Mouse (Mus musculus) C2C12 (cell line): Measurements from ENCODE around the gene Sema4g. TPM values are rescaled to one million over a fixed set of nuclear protein-coding genes. Genes with fewer than 3 reads are reported as not detected.

Source experiments
- H3K27me3 ChIP-seq: one replicate; pipeline ENCODE4 v1.6.1; 2011; ENCODE audit not compliant: control insufficient read depth, insufficient read depth, insufficient read length
- H3K36me3 ChIP-seq: one replicate; pipeline ENCODE4 v1.6.1; 2011; ENCODE audit not compliant: control insufficient read depth, insufficient read depth
- H3K4me3 ChIP-seq: one replicate; pipeline ENCODE4 v1.5.1; 2011; ENCODE audit warnings: mild to moderate bottlenecking, control low read depth; ENCODE audit not compliant: poor library complexity, insufficient read depth, severe bottlenecking
- H3K79me2 ChIP-seq: one replicate; pipeline ENCODE4 v1.6.1; 2011; ENCODE audit not compliant: control insufficient read depth, insufficient read depth
- H3K79me3 ChIP-seq: one replicate; pipeline ENCODE4 v1.6.1; 2011; ENCODE audit warnings: low read depth, control low read depth
- H3ac ChIP-seq: one replicate; pipeline ENCODE3; 2011; ENCODE audit warnings: low read depth; ENCODE audit not compliant: control insufficient read depth, insufficient read length
- CEBPB ChIP-seq: IDR thresholded peaks from one replicate; pipeline ENCODE4 v1.6.1; 2011; ENCODE audit warnings: low read depth, mild to moderate bottlenecking, control low read depth, moderate library complexity
- CTCF ChIP-seq: IDR thresholded peaks from one replicate; pipeline ENCODE4 v1.5.1; 2011; ENCODE audit not compliant: control insufficient read depth, insufficient read depth, insufficient read length
- FOSL1 ChIP-seq: IDR thresholded peaks from one replicate; pipeline ENCODE4 v1.8.0; 2011; ENCODE audit warnings: mild to moderate bottlenecking, low read length; ENCODE audit not compliant: poor library complexity, insufficient read depth, severe bottlenecking
- MAX ChIP-seq: IDR thresholded peaks from one replicate; pipeline ENCODE4 v1.6.1; 2011; ENCODE audit warnings: mild to moderate bottlenecking, control low read depth
- MYOD1 ChIP-seq: IDR thresholded peaks from one replicate; pipeline ENCODE4 v1.6.1; 2011; ENCODE audit warnings: low read depth; ENCODE audit not compliant: control insufficient read depth, insufficient read length
- MYOG ChIP-seq: IDR thresholded peaks from one replicate; pipeline ENCODE4 v1.6.1; 2011; ENCODE audit not compliant: control insufficient read depth, insufficient read length; ENCODE audit errors: extremely low read depth
- USF1 ChIP-seq: IDR thresholded peaks from one replicate; pipeline ENCODE4 v1.6.1; 2011; ENCODE audit warnings: low read depth, mild to moderate bottlenecking, control low read depth, moderate library complexity
- polyA plus RNA-seq: library from polyadenylated mRNA; unstranded; fragments of >200 nt; fragmentation: generic; extraction: Trizol; gene quantifications from one replicate; pipeline ENCODE4 v1.2.1, GENCODE M21; 2012; ENCODE audit warnings: missing spikeins

Gene Sema4g
- polyA plus RNA-seq, 1 experiment: 0.30 TPM

- TF ChIP-seq MYOD1 (no peak), USF1 (no peak), MYOG (no peak), FOSL1 (no peak), MAX (no peak), CEBPB (no peak), CTCF (no peak)
- peaks cover 32% of the 10 kb centered on the region for H3K36me3 ChIP-seq
- no peak overlapping the region for H3ac ChIP-seq
- H3K27me3 ChIP-seq: no peaks in the 10 kb centered on the region
- no peak overlapping the region for H3K4me3 ChIP-seq
- H3K79me3 ChIP-seq: peaks cover 25% of the 10 kb centered on the region
- H3K79me2 ChIP-seq: peaks cover 44% of the 10 kb centered on the region
These were observed 35.9 kb downstream of the Sema4g start for GRCm38 (mm10) chr19:45024775-45025174.

- H3K79me2 ChIP-seq: peaks cover 32% of the 10 kb centered on the region
- H3K36me3 ChIP-seq: peaks cover 31% of the 10 kb centered on the region
- H3ac ChIP-seq: no peak overlapping the region
- peaks cover 13% of the 10 kb centered on the region for H3K79me3 ChIP-seq
- no peaks in the 10 kb centered on the region for H3K27me3 ChIP-seq
- no peak for TF ChIP-seq MYOG
- TF ChIP-seq CEBPB: no peak
- TF ChIP-seq CTCF: no peak
- no peak for TF ChIP-seq USF1
- no peak for TF ChIP-seq MAX
- no peak for TF ChIP-seq FOSL1
- no peak for TF ChIP-seq MYOD1
- H3K4me3 ChIP-seq: no peak overlapping the region
These were observed 37.2 kb downstream of the Sema4g start for GRCm38 (mm10) chr19:45025937-45026568.

GRCm38 (mm10) chr19:45026958-45027670, 38.2 kb downstream of the Sema4g start:
- H3K79me3 ChIP-seq: peaks cover 5% of the 10 kb centered on the region
- no peak for TF ChIP-seq USF1
- no peak for TF ChIP-seq FOSL1
- no peak for TF ChIP-seq MYOD1
- no peak for TF ChIP-seq MAX
- TF ChIP-seq CTCF: no peak
- TF ChIP-seq CEBPB: no peak
- TF ChIP-seq MYOG: no peak
- H3K27me3 ChIP-seq: no peaks in the 10 kb centered on the region
- H3K36me3 ChIP-seq: peaks cover 21% of the 10 kb centered on the region
- H3K4me3 ChIP-seq: no peak overlapping the region
- H3ac ChIP-seq: no peak overlapping the region
- peaks cover 21% of the 10 kb centered on the region for H3K79me2 ChIP-seq

- no peak overlapping the region for H3K4me3 ChIP-seq
- TF ChIP-seq CEBPB (no peak), MYOD1 (no peak), MYOG (no peak), USF1 (no peak), CTCF (no peak), FOSL1 (no peak), MAX (no peak)
- peaks cover 14% of the 10 kb centered on the region for H3K79me2 ChIP-seq
- H3K36me3 ChIP-seq: peaks cover 14% of the 10 kb centered on the region
- no peak overlapping the region for H3ac ChIP-seq
- H3K27me3 ChIP-seq: no peaks in the 10 kb centered on the region
- peaks cover 1% of the 10 kb centered on the region for H3K79me3 ChIP-seq
These were observed 38.9 kb downstream of the Sema4g start for GRCm38 (mm10) chr19:45027848-45028247.

GRCm38 (mm10) chr19:45028746-45029145, 39.8 kb downstream of the Sema4g start:
- Histone ChIP-seq H3K27me3 (no peaks in the 10 kb centered on the region), H3K4me3 (no peak overlapping the region), H3K79me2 (peaks cover 5% of the 10 kb centered on the region), H3K79me3 (peaks cover 1% of the 10 kb centered on the region), H3ac (no peak overlapping the region), H3K36me3 (peaks cover 14% of the 10 kb centered on the region)
- no peak for TF ChIP-seq MYOD1
- TF ChIP-seq CTCF: no peak
- TF ChIP-seq CEBPB: no peak
- TF ChIP-seq MAX: no peak
- no peak for TF ChIP-seq USF1
- no peak for TF ChIP-seq FOSL1
- no peak for TF ChIP-seq MYOG
